Mouse (Mus musculus) cerebellum, adult 18-20 months (tissue): ENCODE measurements around the gene Atp6v1g2.

Experiments used
- DNase-seq, 2 experiments: peaks; one replicate each; pipeline ENCODE4 v3.0.0; 2021

Atp6v1g2 gene

GRCm38 (mm10) chr17:35233114-35233980, at the start of gene Atp6v1g2:
Gene Atp6v1g2 (plus strand): TSS chr17:35233660.
- no peak for DNase-seq

DNA sequence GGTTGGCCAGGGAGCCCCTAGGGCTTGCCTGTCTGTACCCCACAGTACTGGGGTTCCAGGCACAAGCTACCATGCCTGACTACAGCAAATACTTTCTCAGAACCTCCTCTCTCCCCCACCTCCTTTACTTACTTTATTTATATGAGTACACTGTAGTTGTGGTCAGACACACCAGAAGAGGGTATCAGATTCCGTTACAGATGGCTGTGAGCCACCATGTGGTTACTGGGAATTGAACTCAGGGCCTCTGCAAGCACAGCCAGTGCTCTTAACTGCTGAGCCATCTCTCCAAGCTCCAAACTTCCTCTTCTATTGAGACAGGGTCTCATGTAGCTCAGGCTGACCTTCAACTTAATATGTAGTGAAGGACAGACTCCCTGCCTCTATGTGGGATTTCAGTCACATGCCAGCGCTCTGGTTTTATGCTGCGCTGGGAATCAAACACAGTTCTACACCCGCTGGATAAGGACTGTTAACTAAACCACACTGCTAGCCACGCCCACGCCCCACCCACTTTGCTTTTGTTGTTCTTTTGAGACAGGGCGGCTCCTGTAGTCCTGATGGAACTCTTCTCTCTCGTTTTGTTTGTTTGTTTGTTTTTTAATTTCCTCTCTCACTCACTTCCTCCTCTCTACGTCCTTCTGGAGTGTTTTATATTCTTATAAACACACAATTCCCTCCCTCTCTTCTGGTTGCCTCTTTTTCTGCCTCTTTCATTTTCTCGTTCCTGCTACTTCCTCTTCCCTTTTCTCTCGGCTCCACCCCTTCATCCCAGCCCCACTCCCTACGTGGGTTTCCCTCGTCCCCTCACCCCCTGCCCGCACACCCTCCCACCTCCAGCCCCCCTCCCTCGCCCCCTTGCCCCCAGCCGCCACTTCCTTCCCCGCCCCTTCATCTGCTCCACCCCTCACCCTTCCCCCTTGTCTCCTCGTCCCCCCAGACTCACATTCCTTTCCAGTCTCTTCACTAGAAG, 47.5 kb upstream of the Atp6v1g2 start:
- no peak for DNase-seq

- DNase-seq: no peak
Observed at GRCm38 (mm10) chr17:35186681-35187080, 46.8 kb upstream of the Atp6v1g2 start.

GRCm38 (mm10) chr17:35187345-35187744, 46.1 kb upstream of the Atp6v1g2 start:
- DNase-seq: no peak

DNA sequence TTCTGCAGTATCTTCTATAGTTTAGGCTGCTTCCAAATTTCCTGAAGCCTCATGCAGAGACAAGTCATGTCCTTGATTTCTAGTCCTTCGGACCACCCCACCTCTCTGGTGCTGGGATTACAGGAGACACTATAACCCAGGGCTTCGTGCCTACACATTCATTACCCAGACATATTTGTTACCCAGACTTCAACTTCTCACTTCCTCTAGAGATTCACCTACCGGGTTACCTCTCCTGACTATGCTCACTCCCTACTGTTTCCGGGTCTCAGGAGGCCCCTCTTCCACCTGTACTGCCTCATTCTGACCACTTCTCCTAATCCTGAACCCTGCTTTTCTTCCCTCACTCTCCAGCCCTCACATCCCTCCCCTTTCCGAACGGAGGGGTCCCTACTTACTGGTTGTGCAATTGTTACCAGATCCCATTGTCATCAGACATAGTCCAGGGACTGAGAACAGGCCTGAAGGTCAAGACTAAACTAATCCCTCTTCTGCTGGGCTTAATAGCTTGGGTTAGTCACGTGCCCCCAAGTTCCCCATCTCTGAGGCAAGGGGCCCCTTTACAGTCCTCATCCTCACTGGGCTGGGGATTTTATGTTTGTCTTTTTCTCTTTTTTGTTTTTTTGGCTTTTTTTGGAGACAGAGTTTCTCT, 45.4 kb upstream of the Atp6v1g2 start, which contains the start of gene Lst1:
Lst1 (minus strand) TSS at position 481 of the 652 bp plus-strand sequence.
- no peak for DNase-seq

- DNase-seq: no peak
Observed at GRCm38 (mm10) chr17:35189186-35189585, 44.3 kb upstream of the Atp6v1g2 start.

DNA sequence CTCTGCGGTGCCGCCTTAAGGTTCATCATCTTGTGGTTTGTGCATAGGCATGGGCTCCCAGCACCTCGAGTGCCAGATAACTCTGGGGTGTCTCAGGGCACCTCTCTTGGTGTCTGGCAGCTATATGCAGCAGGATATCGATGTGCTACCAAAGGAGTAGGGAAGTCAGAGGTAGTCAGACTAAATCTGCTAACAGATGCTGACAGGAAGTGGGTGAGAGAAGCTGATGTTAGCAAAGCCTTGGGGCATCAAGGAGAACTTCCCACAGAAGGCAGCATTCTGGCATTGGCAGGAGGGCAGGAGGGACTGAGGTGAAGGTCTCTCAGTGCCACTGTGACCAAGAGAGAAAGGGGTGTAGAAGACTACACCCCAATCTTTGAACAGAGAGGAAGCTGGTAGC, 43.4 kb upstream of the Atp6v1g2 start:
- no peak for DNase-seq

GRCm38 (mm10) chr17:35191723-35192122, 41.7 kb upstream of the Atp6v1g2 start:
- no peak for DNase-seq

GRCm38 (mm10) chr17:35192924-35193323, 40.5 kb upstream of the Atp6v1g2 start:
- no peak for DNase-seq

DNA sequence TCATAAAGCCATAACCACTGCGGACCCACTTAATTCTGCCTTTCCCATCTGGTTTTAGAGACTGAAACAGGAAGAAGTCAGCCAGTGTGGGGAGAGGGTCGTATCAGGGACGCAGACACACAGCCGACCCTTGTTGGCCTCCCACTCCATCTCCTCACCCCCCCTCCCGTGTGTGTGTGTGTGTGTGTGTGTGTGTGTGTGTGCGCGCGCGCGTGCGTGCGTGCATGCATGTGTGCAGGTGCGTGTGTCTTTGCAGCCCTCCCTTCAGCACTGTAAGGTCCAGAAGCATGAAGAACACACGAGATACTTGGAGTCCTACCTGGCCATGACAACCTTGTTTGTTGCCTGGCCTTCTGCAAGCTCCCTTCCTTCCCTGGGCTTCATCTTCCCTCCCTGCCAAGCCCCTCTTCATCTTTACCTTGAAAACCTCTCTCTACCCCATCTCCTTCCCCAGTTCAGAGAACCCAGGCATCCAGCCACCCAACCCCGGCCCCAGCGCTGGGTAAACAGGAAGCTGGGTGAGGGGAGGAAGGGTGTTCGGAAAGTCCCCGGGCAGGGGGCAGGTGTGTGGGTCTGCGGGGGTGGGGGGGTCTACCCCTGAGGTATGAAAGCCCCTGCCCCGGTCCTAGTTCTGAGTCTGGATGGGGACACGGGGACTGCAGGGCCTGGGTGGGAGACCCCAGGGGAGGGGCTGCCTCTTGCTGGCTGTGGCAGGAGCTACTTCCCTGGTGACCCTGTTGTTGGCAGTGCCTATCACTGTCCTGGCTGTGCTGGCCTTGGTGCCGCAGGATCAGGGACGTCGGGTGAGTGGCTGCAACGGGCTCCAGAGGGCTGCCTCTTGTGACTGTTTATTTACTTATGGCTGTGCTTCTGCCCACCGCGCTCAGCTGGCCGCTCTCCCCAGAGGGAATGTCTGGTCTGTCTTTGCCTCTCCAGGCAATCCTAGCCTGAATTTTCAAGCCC, 39.3 kb upstream of the Atp6v1g2 start, which contains the start of gene Ltb:
Ltb (plus strand) TSS at position 559 of the 963 bp plus-strand sequence.
- DNase-seq: no peak

- DNase-seq: no peak
Observed at GRCm38 (mm10) chr17:35194844-35195630, 38.4 kb upstream of the Atp6v1g2 start.

DNA sequence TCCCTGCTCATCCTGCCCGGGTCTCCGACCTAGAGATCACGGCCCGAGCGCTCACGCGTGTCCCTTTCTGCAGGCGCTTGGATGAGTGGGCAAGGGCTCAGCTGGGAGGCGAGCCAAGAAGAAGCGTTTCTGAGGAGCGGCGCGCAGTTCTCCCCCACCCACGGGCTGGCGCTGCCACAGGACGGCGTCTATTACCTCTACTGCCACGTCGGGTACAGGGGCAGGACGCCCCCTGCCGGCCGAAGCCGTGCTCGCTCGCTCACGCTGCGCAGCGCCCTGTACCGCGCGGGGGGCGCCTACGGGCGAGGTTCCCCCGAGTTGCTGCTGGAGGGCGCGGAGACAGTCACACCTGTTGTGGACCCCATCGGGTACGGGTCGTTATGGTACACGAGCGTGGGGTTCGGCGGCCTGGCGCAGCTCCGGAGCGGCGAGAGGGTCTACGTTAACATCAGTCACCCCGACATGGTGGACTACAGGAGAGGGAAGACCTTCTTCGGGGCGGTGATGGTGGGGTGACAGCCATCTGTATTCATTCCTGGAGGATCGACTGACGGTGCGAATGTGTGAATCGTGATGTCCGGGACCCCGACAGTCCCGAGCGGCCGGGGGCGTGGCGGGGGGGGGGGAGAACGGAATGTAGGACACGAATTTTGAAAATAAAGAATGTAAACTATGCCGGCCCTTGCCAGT, 37.7 kb upstream of the Atp6v1g2 start:
- peak; percentile 49 to 66 for DNase-seq

GRCm38 (mm10) chr17:35196321-35196641, 37.2 kb upstream of the Atp6v1g2 start:
- DNase-seq: no peak

DNA sequence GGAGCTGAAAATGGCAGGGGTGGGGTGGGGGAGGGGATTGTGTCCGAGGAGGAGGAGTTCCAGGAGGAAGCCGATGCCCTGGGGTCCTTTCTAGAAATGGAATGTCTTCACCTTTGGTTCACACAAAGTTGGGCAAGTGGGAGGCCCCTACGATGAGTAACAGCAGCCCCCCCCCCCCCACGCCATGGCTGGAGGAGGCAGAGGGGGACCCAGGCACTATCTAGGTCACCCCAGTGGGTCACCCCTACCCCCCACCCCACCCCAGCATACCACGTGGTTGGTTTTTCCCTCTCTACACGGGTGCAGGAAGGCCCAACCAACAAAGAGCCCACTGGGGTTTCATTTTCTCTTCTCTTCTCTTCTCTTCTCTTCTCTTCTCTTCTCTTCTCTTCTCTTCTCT, 36.3 kb upstream of the Atp6v1g2 start:
- no peak for DNase-seq

DNA sequence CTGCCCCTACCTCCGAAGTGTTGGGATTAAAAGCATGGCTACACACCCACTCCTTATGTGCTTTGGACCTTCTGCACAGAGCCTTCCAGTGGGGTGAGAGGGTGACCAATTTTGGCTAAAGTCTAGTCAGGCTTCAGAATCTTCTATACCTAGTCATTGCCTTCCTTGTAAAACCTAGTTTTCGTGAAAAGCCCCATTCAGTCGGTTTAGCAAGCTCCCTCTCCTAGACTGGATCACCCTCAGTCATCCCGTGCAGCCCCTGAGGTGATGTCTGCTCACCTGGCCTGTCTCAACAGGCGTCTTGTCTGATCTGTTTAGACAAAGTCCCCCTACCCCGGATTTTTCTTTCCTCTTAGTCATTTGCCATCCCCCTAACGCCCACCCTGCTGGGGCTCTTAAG, 35.4 kb upstream of the Atp6v1g2 start:
- no peak for DNase-seq

GRCm38 (mm10) chr17:35198946-35199345, 34.5 kb upstream of the Atp6v1g2 start:
- no peak for DNase-seq

GRCm38 (mm10) chr17:35200398-35200797, 33.1 kb upstream of the Atp6v1g2 start:
- no peak for DNase-seq

- DNase-seq: no peak
Observed at GRCm38 (mm10) chr17:35201128-35201527, 32.3 kb upstream of the Atp6v1g2 start.

- no peak for DNase-seq
Observed at GRCm38 (mm10) chr17:35201787-35202186, 31.7 kb upstream of the Atp6v1g2 start, which contains the start of gene Tnf. Gene Tnf (minus strand): TSS chr17:35202007.

- DNase-seq: no peak
Observed at GRCm38 (mm10) chr17:35202442-35202841, 31.0 kb upstream of the Atp6v1g2 start.
